Mouse (Mus musculus) megakaryocyte, embryonic 14.5 days (primary cell): ENCODE results near the gene Notch1.

Experiments
- FLI1 ChIP-seq: IDR thresholded peaks from 2 replicates; pipeline ENCODE4 v1.6.1; 2012; ENCODE audit warnings: low read length, inconsistent platforms, mixed read lengths
- GATA1 ChIP-seq: IDR thresholded peaks from 3 replicates; pipeline ENCODE4 v1.6.1; 2012; ENCODE audit warnings: mixed read lengths, low read length, inconsistent platforms, borderline replicate concordance

DNA sequence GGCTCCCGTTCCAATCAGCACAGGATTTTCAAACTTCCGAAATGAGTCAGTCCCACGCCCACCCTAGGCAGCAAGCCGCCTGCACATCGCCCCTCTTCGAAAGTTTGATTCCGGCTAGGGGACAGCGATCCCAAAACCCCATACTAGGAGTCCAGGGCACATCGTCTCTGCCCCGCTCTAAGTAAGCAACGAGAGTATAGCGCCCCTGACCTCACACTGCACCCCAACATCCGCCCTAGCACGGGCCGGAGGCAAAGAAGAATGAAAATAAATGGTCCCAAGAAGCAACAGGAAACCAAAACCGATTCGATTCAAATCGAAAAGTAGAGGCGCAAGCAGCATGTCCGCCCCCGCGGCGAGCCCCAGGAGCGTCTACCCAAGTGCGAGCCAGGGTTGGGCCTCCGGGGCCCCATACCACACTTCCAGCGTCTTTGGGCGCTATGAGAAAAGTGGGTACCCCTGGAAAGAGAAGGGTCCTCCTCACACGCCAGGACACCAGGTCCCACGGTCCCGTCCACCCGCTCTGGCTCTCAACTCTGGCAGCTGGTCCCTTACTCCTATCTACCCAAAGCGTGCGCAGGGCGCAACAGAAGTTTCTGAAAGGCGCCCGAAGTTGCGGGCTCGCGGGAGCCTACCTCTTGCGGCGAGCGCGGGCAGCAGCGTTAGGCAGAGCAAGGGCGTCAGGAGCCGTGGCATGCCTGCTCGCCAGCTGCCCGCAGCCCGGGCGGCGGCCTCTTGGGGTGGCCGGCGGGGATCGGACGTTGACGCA is 13.4 kb downstream of the Notch1 start:
- TF ChIP-seq GATA1 = no peak
- TF ChIP-seq FLI1 = no peak
